Mouse (Mus musculus): ENCODE data around the gene Thap4.
A peak's percentile ranks its signal among the peaks of the same experiment; 100 is the strongest.
"Not testable (repeated sequence)": the region's sequence is repeated elsewhere in the genome, so short reads cannot be mapped to it uniquely, and the experiment has no call there.

The Thap4 gene

GRCm38 (mm10) chr1:93691786-93692357 is 62.8 kb downstream of the Thap4 start:
- DNase-seq (ENCODE audit: low read depth, low spot score) = no peak

DNA sequence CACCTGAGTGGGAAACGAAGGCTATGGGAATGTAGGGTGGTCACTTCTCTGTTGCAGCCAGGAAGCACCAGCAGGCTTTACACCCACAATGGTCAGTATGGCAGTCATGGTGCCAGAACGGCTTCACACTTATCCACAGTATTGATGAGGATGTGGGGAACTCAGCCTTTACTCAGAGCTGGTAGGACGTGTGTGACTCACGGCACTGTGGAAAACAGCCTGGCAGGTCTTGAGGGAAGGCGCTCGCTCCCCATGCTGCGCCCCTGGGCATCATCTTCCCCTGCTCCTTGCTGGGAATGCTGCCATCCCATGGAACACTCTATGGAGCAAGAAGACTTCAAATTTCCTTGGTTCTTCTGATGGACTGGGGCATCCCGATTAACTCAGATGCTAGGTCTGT is 63.6 kb downstream of the Thap4 start:
- DNase-seq (ENCODE audit: low read depth, low spot score) = no peak

DNA sequence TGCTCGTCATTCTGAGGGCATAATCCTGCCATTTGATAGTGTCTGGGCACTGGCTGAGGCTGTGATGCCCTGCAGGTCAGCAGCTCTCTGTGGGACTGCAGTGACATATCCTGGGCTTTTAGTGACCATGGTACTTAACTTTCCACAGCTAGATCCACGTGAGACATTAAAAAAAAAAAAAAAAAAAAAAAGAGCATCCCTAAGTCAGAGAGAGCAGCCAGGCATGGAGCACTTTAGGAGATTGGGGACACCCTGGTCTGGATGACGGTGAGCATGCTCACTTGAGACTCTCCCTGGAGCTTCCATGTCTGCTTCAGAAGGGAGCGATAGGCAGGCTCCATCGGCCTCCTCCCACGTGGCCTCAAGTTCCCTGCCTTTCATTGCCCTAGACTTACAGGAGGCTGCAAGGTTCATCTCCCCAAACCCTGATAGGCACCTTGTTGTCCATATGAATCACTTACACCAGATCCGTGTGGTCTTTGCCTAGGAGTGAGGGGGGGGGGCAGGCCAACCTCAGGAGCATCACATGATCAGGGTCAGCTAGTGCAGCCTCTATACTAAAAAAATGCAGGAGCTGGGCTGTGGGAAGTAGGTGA is 64.7 kb downstream of the Thap4 start:
- DNase-seq (ENCODE audit: low read depth, low spot score) = no peak

GRCm38 (mm10) chr1:93688154-93688553 is 66.5 kb downstream of the Thap4 start:
- no peak for DNase-seq (ENCODE audit: low read depth, low spot score)

GRCm38 (mm10) chr1:93686961-93687320 is 67.7 kb downstream of the Thap4 start:
- DNase-seq (ENCODE audit: low read depth, low spot score) = no peak

GRCm38 (mm10) chr1:93686245-93686960 is 68.3 kb downstream of the Thap4 start:
- DNase-seq (ENCODE audit: low read depth, low spot score) = peak; percentile 52

DNA sequence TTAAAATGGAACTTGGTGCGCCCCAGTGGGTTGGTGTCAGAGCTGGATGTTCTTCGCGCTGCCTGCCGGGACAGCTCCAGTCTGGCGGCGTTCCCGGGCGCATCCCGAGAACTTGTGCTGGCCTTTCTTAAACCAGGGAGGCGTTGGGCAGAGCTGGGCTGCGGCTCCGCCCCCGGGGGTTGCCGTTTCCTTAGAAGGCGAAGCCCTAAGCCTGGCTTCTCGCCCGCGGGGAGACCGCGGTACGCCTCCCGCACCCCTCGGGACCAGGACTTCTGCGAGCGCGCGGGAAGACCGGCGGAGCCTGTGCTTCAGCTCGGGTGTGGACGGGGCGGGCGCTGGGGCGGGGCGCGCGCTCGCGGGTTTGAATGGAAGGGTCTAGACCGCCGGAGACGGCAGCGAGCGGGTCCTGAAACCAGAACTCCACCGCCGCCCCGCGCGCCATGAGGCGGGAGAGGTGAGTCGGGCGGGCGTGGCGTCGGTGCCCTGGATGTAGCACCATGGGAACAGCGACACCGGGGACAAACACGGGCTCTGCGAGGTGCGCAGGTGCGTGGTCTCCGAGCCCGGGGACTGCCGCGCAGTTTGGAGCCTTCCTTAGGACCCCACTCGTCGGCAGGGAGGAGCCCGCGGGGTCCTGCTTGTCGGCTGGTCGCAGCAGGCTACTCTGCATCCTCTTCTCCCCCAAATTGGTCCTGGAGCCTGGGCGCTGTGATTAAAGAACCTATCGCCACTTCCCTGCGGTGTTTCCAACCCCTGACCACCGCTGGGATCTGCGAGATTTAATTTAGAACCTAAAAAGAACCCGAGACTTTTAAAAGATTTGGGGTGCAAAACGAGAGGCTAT is 69.0 kb downstream of the Thap4 start, which contains the start of gene Bok:
Bok (plus strand) TSS at position 260 of the 844 bp plus-strand sequence.
- DNase-seq (ENCODE audit: low read depth, low spot score) = peak; percentile 54

DNA sequence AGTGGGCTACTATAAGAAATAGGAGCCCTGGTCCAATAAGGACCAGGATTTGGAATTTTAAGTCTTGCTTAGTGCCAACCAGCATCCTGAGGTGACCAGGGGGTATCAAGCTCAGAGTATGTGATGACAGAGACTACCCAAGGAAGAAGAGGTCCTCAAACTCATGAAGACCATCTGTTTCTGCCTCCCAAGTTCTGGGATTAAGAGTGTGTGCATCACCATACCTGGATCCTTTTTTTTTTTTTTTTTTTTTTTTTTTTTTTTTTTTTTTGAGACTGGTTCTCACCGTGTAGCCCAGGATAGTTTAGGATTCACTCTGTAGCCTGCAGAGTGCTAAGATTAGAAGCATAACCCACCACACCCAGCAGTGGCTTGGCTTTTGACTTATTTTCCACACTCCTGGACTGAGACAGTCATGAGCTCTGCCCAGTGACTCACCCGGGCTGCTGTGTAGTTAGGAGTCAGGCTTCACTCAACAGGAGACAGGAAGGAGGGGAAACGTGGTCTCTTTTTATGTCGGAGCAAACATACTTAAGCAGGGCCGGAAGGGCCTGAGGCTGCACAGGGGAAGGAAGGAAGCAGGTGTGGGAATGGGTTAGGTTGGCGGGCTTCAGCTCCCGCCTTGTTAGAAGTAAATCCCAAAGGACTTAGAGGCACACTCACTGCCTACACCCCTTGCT is 74.6 kb downstream of the Thap4 start:
- DNase-seq (ENCODE audit: low read depth, low spot score) = no peak

DNA sequence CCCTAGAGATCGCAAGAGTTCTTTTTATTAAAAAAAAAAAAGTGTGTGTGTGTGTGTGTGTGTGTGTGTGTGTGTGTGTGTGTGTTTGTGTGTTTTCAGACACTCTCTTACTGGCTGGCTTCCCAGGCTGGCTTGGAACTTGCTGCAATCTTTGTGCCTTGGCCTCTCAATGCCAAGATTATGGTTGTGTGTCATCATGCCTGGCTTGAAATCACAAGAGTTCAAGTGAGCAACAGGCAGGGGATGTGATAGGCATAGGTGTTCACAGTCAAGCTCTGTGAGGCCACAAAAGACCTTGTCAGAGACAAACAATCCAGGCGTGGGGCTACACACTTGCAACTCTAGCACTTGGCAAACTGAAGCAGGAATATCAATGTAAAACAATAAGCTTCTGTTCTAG is 76.3 kb downstream of the Thap4 start:
- DNase-seq (ENCODE audit: low read depth, low spot score) = no peak

- no peak for DNase-seq (ENCODE audit: low read depth, low spot score)
Measured at GRCm38 (mm10) chr1:93672682-93673081, 82.0 kb downstream of the Thap4 start.

- no peak for DNase-seq (ENCODE audit: low read depth, low spot score)
Measured at GRCm38 (mm10) chr1:93669941-93670340, 84.7 kb downstream of the Thap4 start.

- DNase-seq (ENCODE audit: low read depth, low spot score) = peak; percentile 56
Measured at GRCm38 (mm10) chr1:93668791-93669548, 85.7 kb downstream of the Thap4 start.

GRCm38 (mm10) chr1:93667760-93668400 is 86.8 kb downstream of the Thap4 start:
- no peak for DNase-seq (ENCODE audit: low read depth, low spot score)

DNA sequence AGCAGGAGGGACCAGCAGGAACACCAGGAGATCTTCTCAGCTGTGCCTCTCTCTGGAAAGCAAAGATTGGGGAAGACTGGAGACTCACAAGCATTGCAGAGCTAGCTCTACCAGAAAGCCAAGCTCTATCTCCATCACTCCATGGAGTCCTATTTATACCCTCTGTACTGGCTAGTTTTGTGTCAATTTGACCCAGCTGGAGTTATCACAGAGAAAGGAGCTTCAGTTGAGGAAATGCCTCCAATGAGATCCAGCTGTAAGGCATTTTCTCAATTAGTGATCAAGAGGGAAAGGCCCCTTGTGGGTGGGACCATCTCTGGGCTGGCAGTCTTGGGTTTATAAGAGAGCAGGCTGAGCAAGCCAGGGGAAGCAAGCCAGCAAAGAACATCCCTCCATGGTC is 96.1 kb downstream of the Thap4 start, which contains the start of gene Stk25:
Stk25 (minus strand) TSS at position 101 of the 400 bp plus-strand sequence.
- not testable (repeated sequence) for DNase-seq (ENCODE audit: low read depth, low spot score)

DNA sequence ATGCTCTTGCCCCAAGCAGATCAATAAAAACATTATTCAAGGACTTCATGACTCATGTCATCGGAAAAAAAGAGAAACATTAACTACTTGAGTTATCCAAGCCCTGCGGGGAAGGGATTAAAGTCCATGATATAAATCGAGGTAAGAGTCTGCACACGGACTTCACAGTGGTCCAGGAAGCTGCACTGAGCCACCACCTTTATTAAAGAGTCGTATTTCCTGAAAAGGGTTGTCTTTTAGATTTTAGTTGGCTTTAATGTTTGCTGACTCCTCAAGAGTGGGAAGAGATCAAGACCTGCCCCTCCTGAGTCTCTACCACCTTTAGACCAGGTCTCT is 97.7 kb downstream of the Thap4 start:
- no peak for DNase-seq (ENCODE audit: low read depth, low spot score)

- DNase-seq (ENCODE audit: low read depth, low spot score) = no peak
Measured at GRCm38 (mm10) chr1:93656325-93657024, 98.2 kb downstream of the Thap4 start.

DNA sequence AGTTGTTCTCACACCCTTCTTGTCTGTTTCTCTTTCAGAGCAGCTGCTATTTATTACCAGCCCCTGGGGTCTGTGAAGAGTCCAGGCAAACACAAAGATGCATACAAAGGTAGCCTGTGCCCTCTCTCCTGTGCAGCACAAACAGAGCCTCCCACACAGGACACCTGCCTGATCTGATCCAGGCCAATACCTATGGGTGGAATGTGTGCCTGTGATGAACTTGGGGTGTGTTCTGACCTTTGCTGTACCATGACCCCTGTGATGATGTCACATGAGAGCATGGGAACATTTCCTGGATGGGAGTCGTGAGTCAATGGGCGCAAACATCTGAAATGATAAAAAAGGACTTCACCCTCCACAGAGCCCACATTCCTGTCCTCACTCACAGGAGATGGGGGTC is 99.9 kb downstream of the Thap4 start:
- no peak for DNase-seq (ENCODE audit: low read depth, low spot score)

DNA sequence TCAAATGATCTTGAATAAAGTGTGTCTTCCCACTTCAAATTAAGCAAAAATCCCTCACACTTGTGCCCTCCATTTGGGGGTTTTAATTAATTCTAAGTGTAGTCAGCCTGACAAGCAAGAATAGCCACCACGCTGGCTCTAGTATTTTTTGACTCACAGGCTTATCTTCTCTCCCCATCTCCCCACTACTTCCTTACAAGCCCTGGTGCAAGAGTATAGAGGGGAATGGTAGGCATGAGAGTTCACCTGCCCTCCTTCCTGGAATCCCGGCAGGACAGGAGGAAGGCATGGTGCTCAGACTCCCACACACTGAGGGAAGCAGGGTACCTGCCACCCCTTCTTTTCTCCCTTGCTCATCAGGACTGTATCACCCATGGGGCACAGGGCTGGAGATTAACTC is 100.4 kb downstream of the Thap4 start:
- no peak for DNase-seq (ENCODE audit: low read depth, low spot score)

Measured in embryo, embryonic 11.5 days (tissue).